Mouse (Mus musculus): Measurements from ENCODE around the gene Npw. TPM values are rescaled to one million over a fixed set of nuclear protein-coding genes. Genes with fewer than 3 reads are reported as not detected.

The Npw gene
- polyA plus RNA-seq, 1 experiment from 2014 or later = not detected

Other genes starting within 250 kb of the Npw start
- gene Rnps1, start 243.9 kb downstream of the Npw start, polyA plus RNA-seq (2014; fragmentation: Nextera tagmentation; extraction: Ambion mirVana) = 331 and 345 TPM in 2 replicates
- gene Eci1, start 231.8 kb downstream of the Npw start, polyA plus RNA-seq (2014; fragmentation: Nextera tagmentation; extraction: Ambion mirVana) = 26.9 and 27.7 TPM in 2 replicates
- gene Dnase1l2, start 215.4 kb downstream of the Npw start, polyA plus RNA-seq (2014; fragmentation: Nextera tagmentation; extraction: Ambion mirVana) = 4.2 and 6.1 TPM in 2 replicates
- 22.7 and 22.8 TPM in 2 replicates for gene E4f1, start 188.1 kb downstream of the Npw start, polyA plus RNA-seq (2014; fragmentation: Nextera tagmentation; extraction: Ambion mirVana)
- 60.5 and 62.7 TPM in 2 replicates for gene Pgp, start 188.1 kb downstream of the Npw start, polyA plus RNA-seq (2014; fragmentation: Nextera tagmentation; extraction: Ambion mirVana)
- 0.45 TPM in 1 of 2 replicates, not detected in the other for gene Bricd5, start 184.6 kb downstream of the Npw start, polyA plus RNA-seq (2014; fragmentation: Nextera tagmentation; extraction: Ambion mirVana)
- gene Mlst8, start 179.4 kb downstream of the Npw start, polyA plus RNA-seq (2014; fragmentation: Nextera tagmentation; extraction: Ambion mirVana) = 36.2 and 43.0 TPM in 2 replicates
- gene Caskin1, start 169.9 kb downstream of the Npw start, polyA plus RNA-seq (2014; fragmentation: Nextera tagmentation; extraction: Ambion mirVana) = 34.8 and 37.5 TPM in 2 replicates
- 86.2 and 90.8 TPM in 2 replicates for gene Traf7, start 130.5 kb downstream of the Npw start, polyA plus RNA-seq (2014; fragmentation: Nextera tagmentation; extraction: Ambion mirVana)
- gene Rab26, start 124.2 kb downstream of the Npw start, polyA plus RNA-seq (2014; fragmentation: Nextera tagmentation; extraction: Ambion mirVana) = 4.9 and 6.5 TPM in 2 replicates
- 18.0 and 28.3 TPM in 2 replicates for gene Pkd1, start 108.6 kb downstream of the Npw start, polyA plus RNA-seq (2014; fragmentation: Nextera tagmentation; extraction: Ambion mirVana)
- 79.5 and 89.5 TPM in 2 replicates for gene Tsc2, start 25.8 kb downstream of the Npw start, polyA plus RNA-seq (2014; fragmentation: Nextera tagmentation; extraction: Ambion mirVana)
- 6.5 and 8.9 TPM in 2 replicates for gene Nthl1, start 25.8 kb downstream of the Npw start, polyA plus RNA-seq (2014; fragmentation: Nextera tagmentation; extraction: Ambion mirVana)
- gene Slc9a3r2, start 8.1 kb downstream of the Npw start, polyA plus RNA-seq (2014; fragmentation: Nextera tagmentation; extraction: Ambion mirVana) = 36.7 and 39.2 TPM in 2 replicates
- gene Zfp598, start 11.2 kb upstream of the Npw start, polyA plus RNA-seq (2014; fragmentation: Nextera tagmentation; extraction: Ambion mirVana) = 22.8 and 24.5 TPM in 2 replicates
- 147 and 169 TPM in 2 replicates for gene Syngr3, start 31.5 kb upstream of the Npw start, polyA plus RNA-seq (2014; fragmentation: Nextera tagmentation; extraction: Ambion mirVana)
- gene Gfer, start 37.7 kb upstream of the Npw start, polyA plus RNA-seq (2014; fragmentation: Nextera tagmentation; extraction: Ambion mirVana) = 35.9 and 38.3 TPM in 2 replicates
- gene Noxo1, start 37.8 kb upstream of the Npw start, polyA plus RNA-seq (2014; fragmentation: Nextera tagmentation; extraction: Ambion mirVana) = 1.8 and 1.9 TPM in 2 replicates
- gene Tbl3, start 49.2 kb upstream of the Npw start, polyA plus RNA-seq (2014; fragmentation: Nextera tagmentation; extraction: Ambion mirVana) = 68.0 and 73.0 TPM in 2 replicates
- gene Rnf151, start 59.6 kb upstream of the Npw start, polyA plus RNA-seq (2014; fragmentation: Nextera tagmentation; extraction: Ambion mirVana) = 0.32 TPM in 1 of 2 replicates, not detected in the other
- gene Rps2, start 59.7 kb upstream of the Npw start, polyA plus RNA-seq (2014; fragmentation: Nextera tagmentation; extraction: Ambion mirVana) = 814 and 824 TPM in 2 replicates
- 282 and 319 TPM in 2 replicates for gene Ndufb10, start 66.0 kb upstream of the Npw start, polyA plus RNA-seq (2014; fragmentation: Nextera tagmentation; extraction: Ambion mirVana)
- not detected in 2 replicates for gene Rpl3l, start 69.4 kb upstream of the Npw start, polyA plus RNA-seq (2014; fragmentation: Nextera tagmentation; extraction: Ambion mirVana)
- 19.7 and 20.1 TPM in 2 replicates for gene Msrb1, start 78.2 kb upstream of the Npw start, polyA plus RNA-seq (2014; fragmentation: Nextera tagmentation; extraction: Ambion mirVana)
- not detected in 2 replicates for gene Hs3st6, start 94.5 kb upstream of the Npw start, polyA plus RNA-seq (2014; fragmentation: Nextera tagmentation; extraction: Ambion mirVana)
- not detected in 2 replicates for gene Meiob, start 145.8 kb upstream of the Npw start, polyA plus RNA-seq (2014; fragmentation: Nextera tagmentation; extraction: Ambion mirVana)
- gene Hagh, start 181.7 kb upstream of the Npw start, polyA plus RNA-seq (2014; fragmentation: Nextera tagmentation; extraction: Ambion mirVana) = 55.4 and 71.0 TPM in 2 replicates
- 18.0 and 18.9 TPM in 2 replicates for gene Fahd1, start 191.9 kb upstream of the Npw start, polyA plus RNA-seq (2014; fragmentation: Nextera tagmentation; extraction: Ambion mirVana)
- 0.18 TPM in 1 of 2 replicates, not detected in the other for gene Igfals, start 207.5 kb upstream of the Npw start, polyA plus RNA-seq (2014; fragmentation: Nextera tagmentation; extraction: Ambion mirVana)
- gene Nubp2, start 227.9 kb upstream of the Npw start, polyA plus RNA-seq (2014; fragmentation: Nextera tagmentation; extraction: Ambion mirVana) = 70.4 and 73.3 TPM in 2 replicates
- 77.3 and 93.2 TPM in 2 replicates for gene Spsb3, start 228.2 kb upstream of the Npw start, polyA plus RNA-seq (2014; fragmentation: Nextera tagmentation; extraction: Ambion mirVana)
- gene Eme2, start 236.6 kb upstream of the Npw start, polyA plus RNA-seq (2014; fragmentation: Nextera tagmentation; extraction: Ambion mirVana) = 21.6 and 26.9 TPM in 2 replicates
- gene Mrps34, start 236.7 kb upstream of the Npw start, polyA plus RNA-seq (2014; fragmentation: Nextera tagmentation; extraction: Ambion mirVana) = 74.7 and 86.7 TPM in 2 replicates
- 77.4 and 112 TPM in 2 replicates for gene Nme3, start 238.0 kb upstream of the Npw start, polyA plus RNA-seq (2014; fragmentation: Nextera tagmentation; extraction: Ambion mirVana)

All from midbrain, embryonic 14.5 days (tissue).